Mouse (Mus musculus) erythroblast, embryonic 14.5 days (primary cell): ENCODE measurements around the gene Eya2.

ENCODE experiments used
- GATA1 ChIP-seq: IDR thresholded peaks from 2 replicates; pipeline ENCODE4 v1.6.1; 2012; ENCODE audit warnings: low read length, inconsistent platforms, mixed read lengths
- TAL1 ChIP-seq: IDR thresholded peaks from 3 replicates; pipeline ENCODE4 v1.6.1; 2012; ENCODE audit warnings: low read length, inconsistent platforms, mixed read lengths

DNA sequence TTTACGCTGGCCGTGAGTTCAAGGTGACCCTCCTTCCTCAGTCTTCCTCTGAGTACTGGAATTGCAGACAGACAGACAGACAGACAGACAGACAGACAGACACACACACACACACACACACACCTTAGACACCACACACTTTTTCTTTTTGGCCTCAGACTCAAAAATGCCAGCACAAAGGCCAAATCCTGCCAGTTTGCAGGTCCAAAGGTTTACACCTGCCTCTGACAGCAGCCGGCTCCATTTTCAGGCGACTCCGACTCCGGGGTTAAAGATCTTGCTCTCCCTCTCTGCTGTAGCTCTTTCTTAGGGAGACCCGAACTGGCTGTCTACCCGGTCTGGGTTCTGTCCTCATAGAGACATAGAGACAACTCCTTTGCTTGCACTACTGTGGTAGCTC is 30.7 kb upstream of the Eya2 start:
- TF ChIP-seq TAL1: no peak
- TF ChIP-seq GATA1: no peak
